Mouse (Mus musculus): ENCODE measurements around the gene Ttll1.

DNA sequence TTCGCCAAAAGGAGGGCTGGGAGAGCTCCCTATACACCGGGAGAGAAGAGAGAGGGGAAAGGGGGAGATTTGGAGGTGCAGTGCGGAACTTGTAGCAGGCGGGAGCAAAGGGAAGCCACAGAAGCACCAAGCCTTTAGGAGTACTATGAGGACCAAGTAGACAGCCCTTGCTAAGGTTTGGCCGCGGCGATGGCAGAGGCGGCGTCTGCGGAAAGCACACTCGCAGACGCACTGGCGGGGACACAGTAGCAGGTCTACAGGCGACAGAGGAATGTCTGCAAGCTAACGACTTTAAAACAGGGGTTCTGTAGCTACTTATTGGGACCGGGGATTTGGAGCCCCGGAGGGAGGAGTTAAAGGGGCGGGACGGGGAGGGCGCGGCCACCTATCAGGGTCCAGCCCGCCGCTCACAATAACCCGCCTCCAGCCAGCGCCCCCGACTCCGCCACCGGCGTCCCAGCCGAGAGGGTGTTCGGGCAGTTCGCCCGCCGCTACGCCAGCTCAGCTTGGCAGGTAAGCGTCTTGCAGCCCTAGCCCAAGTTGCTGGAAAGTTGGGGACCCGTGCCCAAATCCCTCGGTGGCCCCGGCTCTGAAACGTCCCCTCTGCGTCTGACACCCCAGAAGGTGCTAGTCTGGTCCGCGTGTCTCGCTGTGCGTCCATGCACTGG, 15.9 kb upstream of the Ttll1 start, which contains the start of gene Bik:
- no peak for TF ChIP-seq POLR2A (IDR thresholded peaks at IDR 0.05; ENCODE audit: insufficient read depth, low read depth, low read length)
- no peak for TF ChIP-seq CTCF (IDR thresholded peaks at IDR 0.05; ENCODE audit: insufficient read depth, low read depth, low read length)

Data from olfactory bulb, adult 2 months (tissue).